Mouse (Mus musculus) G1E-ER4 (cell line): Measurements from ENCODE around the gene Trim65. TPM values are rescaled to one million over a fixed set of nuclear protein-coding genes. Genes with fewer than 3 reads are reported as not detected.

Experiments
- GATA1 ChIP-seq: IDR thresholded peaks from one replicate; pipeline ENCODE4 v1.8.0; 2012; ENCODE audit warnings: low read length, inconsistent platforms
- polyA plus RNA-seq: library from polyadenylated mRNA; stranded (reverse); fragments of >175 nt; gene quantifications from 2 replicates; pipeline ENCODE4 v1.2.3, GENCODE M21; 2012

The Trim65 gene
- polyA plus RNA-seq: not detected in 2 replicates

DNA sequence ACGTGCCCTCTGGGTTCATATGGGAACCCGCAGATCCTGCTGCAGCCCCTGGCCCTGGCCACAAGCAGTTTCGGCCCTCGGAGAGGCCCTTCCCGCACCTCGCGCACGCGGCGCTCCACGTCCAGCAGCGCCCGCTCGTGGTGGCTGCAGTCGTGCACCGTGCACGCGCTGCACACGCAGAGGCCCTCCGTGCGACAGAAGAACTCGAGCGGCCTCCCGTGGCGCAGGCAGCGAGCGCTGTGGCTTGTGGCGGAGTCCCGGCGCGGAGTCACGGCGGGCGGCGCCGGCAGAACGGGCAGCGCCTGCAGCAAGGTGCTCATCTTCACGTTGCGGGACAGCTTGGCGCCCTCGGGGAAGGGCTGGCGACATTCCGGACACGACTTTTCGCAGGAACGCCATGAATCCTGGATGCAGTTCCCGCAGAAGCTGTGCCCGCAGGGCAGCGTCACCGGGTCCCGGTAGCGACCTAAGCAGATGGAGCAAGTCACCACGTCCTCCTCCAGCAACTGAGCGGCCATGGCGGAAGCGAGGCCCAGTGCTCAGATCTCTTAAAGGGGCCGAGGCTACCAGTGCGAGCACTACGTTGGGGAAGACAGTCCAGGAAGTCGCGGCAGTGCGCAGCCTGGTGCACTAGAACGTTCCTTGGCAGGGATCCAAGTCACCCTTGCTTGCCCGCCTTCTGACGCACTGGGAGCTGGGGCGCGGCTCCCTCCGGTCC is at the start of gene Trim65:
Gene Trim65 (minus strand): TSS at position 641 of the 718 bp plus-strand sequence.
- TF ChIP-seq GATA1: no peak

DNA sequence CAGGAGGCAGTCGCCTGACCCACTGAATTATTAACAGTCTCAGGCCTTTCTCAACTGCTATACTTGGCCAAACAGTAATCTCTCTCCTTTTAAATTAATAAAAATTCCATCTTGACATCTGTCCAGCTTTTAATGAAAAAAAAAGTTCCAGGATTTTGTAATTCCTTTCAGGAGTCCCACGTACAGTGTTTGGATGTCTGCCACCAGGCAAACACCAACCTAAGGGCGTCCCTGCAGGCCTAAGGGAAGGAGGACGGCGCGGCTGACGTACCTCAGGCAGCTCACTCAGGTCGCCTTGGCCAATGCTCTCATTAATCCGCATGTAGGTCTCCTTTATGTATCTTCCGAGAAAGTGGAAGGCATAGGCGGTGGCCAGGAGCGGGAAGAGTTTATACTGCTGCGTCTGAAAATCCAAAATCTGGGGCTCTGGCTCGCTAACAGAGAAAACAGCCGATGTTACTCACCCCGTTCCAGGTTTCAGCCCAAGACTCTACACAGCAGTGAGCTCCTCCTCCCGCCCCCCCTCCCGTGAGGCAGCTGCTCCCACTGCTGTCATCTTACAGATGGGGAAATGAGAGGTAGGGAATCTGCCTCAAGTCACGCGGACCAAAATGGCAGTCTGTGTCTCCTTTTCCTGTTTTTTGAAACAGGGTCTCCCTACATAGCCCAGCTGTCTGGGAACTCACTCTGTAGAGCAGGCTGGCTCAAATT is 47.6 kb upstream of the Trim65 start:
- TF ChIP-seq GATA1: no peak

DNA sequence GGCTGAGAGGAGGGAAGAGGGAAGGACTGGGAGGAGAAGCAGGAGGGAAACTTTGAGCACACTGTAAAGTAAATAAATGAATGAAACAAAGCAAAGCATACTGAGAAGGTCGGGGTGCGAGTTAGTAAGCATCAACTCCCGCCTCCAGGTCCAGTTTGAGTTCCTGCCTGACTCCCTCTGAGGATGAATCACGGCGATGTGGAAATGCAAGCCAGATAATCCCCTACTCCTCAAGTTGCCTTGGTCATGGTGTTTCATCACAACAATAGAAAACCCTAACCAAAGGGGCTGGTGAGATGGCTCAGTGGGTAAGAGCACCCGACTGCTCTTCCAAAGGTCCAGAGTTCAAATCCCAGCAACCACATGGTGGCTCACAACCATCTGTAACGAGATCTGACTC is 45.1 kb upstream of the Trim65 start:
- TF ChIP-seq GATA1: no peak

DNA sequence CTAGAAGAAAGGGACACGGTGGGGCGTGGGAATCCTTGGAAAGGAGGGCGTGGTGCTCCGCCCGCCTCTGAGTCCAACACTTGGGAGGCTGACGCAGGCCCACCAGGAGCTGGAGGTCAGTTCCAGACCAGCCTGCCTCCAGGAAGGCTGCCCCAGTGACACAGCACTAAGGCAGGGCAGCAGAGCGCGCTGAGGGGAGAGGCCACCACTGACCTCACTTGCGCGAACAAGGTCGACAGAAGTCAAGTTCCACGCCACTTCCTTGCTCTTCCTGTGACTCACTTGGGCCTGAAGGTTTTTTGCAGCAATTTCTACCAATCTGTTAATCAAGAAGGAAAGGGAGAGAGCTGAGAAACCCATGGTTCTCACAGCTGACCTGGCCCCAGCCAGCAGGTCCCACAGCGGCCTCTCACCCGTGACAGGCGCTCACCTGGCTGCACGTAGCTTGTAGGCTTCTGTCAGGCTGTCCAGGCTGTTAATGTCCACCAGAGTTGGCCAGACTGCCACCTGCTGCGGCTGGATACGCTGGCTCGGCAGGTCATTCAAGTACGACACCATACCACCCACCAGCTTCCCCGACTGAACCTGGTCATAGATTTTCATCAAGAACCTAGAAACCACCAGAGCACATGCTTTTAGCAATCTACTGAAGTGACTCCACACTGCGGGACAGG is 44.0 kb upstream of the Trim65 start:
- TF ChIP-seq GATA1: no peak

DNA sequence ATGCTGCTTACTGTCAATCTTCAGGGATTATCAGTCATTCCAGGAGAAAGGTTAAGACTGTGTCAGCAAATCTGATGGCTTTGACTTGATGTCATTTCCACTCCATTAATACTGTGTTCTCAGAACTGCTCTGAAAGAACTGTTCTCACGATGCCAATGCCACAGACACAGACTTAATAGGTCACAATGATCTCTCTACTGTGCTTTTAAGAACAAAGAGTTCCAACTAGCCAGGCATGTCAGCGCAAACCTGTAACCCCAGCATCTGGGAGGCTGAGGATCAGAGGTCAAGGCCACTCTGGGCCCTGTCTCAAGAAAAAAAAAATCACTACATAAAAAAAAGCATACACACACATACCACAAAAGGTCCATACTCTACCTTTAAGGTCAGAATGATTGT is 41.0 kb upstream of the Trim65 start:
- no peak for TF ChIP-seq GATA1

DNA sequence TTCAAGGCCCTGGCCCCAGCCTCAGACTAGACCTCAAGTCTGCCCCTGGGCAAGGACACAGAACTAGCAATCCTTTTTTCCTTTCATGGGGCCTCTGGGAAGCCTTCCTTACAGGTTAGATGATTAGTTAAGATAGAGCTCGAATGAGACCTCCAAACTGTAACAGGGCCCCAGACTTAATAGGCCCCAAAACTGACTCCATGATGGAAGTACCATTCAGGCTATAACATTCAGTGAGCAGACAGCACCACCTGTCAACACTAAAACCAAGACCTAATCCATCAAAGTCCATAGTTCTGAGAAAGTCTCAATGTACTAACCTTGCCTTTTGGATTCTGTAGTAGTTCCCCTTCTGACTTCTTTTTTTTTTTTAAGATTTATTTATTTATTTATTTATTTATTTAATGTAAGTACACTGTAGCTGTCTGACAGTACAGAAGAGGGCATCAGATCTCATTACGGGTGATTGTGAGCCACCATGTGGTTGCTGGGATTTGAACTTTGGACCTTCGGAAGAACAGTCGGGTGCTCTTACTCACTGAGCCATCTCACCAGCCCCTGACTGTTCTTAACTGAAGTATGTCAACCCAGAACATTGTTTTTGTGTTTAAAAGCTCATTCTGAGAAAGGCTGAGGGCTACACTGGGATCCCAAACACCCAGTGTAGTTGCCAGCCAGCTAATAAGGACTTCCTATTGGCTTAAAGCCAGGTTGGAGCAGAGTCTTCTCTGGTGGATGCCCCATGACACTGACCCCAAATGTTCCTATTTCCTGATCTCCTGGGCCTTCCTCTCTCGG is 39.3 kb upstream of the Trim65 start:
- no peak for TF ChIP-seq GATA1

DNA sequence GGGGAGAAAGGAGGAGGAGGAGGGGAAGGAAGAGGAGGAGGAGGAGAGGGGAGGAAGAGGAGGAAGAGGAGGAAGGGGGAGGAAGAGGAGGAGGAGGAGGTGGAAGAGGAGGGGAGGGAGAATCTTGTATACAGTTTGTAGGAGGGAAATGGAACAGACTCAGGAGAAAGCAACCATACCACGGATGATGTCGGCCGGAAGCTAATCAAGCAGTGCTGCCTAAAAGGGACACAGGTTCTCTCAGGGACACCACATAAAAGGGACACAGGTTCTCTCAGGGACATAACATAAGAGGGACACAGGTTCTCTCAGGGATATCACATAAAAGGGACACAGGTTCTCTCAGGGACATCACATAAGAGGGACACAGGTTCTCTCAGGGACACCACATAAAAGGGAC is 38.3 kb upstream of the Trim65 start:
- no peak for TF ChIP-seq GATA1

DNA sequence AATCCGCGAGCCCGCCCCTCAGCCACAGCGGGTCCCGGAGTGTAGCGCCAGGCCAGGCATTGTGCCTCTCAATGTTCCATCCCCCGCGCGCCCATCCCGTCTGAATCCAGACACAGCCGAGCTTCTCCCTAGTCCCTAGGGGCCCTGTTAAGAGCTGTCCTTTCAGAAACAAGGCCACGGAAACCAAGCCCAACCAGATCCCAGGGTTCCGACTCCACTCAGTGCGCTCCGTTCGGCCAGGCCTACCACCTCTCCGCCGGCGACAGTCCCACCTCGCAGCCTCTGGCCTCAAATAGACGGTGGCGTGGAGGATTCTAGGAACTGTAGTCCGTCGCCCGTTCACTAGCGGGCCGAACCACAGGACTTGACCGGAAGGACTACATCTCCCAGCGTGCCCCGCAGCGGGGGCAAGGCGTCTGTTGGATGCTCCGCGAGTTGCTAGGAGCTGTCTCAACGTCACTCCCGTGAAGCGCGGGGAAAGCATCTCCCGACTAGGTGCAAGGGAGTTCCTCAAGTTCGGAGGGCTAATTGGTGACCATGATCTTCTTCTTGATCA is 37.0 kb upstream of the Trim65 start, which contains the start of gene Fbf1:
Gene Fbf1 (minus strand): TSS at position 283 of the 556 bp plus-strand sequence.
- TF ChIP-seq GATA1: no peak

DNA sequence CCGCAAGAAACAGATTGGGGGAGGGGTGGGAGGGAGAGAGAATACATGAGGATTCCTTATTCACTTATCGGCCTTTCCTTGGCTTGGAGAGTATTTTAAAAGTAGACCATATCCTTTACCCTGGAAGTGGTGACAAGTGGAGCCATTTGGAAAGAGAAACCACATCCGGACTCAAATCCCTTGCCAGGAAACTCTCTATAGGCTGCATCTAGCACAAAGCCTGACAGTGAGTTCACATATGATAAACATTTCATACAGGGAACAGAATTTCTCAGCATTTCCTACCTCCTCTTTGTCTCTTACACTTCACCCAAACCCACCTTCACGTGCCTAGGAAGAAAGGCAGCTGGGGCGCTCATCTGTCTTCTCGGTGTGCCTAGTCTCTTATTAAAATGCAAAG is 36.3 kb upstream of the Trim65 start:
- no peak for TF ChIP-seq GATA1

DNA sequence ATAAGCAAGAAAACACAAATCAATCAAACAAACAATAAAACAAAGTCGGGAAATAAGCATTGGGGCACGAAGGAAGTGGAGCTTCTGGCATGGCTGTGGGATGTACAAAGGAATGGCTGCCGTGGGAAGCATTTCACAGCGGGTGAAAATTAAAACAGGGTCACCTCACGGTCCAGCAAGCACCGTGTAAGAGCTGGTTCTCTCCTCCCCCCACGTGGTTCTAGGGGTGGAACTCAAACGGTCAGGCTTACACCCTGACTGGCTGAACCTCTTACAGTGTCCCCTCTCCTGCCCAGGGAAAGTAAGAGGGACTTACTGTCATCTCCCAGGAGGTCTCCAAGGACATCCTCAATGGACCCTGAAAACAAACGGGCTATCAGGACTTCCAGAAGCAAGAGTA is 32.1 kb upstream of the Trim65 start:
- TF ChIP-seq GATA1: no peak

DNA sequence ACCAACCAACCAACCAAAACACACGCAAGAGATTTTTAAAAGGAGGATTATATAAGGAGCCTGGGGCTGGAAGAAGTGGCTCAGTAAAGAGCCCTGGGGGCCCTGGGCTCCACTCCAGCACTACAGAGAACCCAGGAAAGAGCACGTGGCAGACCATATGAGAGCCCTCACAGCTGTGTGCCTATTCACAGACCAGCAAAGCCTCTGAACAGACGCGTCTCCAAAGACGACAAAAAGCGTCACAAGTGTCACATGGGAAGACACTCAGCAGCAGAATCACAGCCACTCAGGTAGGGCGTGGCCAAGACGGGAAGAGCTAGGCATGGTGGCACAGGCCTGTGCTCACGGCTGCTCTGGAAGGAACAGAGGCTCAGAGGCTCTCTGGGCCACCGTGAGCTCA is 31.2 kb upstream of the Trim65 start:
- TF ChIP-seq GATA1: no peak

DNA sequence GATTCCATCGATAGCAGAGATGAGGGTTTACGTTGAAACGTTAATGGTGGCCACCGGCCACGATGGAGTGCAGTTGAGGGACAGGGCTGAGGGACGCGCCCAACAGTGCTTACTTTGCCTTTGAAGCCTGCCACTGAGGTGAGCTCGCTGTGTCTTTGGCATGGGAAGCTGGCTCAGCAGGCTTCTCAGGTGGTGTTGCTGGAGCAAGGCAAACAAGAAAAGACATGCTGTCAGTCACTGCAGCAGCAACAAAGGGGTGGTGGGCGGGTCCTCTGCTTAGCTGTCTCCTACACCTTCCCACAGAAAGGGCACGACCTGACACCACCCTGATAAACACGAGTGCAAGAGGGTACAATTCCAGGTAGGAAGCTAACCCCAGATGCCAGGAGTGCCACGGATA is 30.4 kb upstream of the Trim65 start:
- TF ChIP-seq GATA1: no peak

DNA sequence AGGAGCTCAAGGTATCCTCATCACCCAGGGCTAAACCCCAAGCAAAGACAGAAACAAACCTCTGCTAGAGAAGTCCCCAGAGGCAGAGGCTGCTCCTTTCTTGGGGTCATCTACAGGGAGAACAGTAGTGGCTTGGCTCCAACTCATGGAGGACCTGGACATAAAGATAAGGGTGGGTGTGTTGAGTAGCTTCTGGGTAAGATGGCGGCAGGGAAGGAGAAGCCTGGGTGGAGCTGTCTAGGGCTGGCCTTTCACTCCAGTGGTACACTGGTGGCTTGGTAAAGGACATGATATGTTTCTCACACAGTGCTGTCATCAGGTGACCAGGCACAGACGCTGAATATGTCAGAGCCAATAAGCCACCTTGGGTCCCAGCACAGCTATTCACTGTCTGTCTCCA is 20.0 kb upstream of the Trim65 start:
- no peak for TF ChIP-seq GATA1

DNA sequence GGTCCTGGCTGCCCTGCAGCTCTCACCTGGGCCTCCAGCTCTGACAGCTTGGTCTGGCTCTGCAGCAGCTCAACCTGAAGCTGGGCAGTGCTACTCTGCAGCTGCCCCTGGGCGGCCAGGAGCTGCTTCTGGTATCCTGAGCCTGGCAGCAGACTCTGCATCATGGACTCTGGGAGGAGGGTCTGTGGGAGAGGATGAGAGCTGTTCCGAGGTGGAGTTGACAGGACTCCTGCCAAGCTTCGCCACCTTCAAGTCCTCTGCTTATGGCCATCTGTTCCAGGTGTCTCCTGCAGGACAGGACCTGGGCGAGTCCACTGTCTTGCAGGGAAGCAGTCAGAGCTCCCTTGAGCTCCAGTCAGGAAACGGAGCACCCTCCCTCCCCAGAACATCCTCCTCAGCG is 18.4 kb upstream of the Trim65 start:
- no peak for TF ChIP-seq GATA1

DNA sequence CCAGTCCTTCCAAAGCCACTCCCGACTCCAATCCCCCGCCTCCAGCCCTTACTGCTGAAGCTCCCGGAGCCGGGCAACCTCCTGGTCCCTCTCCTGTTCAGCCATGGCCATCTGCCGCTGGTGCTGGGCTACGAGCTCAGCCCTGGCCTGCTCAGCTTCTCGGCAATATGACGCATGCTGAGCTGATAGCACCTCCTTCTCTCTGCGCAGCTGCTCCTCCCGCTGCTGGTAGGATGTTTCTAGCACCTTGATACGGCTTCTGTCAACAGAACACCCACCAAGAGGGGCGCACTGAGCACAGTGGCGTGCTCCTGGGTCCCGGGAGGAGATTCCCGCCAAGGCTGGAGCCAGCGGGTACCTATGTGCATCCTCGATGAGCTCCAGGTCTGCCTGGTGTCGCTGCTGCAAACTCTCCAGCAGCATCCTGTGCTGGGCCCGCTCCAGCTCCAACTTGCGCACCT is 17.9 kb upstream of the Trim65 start:
- no peak for TF ChIP-seq GATA1

DNA sequence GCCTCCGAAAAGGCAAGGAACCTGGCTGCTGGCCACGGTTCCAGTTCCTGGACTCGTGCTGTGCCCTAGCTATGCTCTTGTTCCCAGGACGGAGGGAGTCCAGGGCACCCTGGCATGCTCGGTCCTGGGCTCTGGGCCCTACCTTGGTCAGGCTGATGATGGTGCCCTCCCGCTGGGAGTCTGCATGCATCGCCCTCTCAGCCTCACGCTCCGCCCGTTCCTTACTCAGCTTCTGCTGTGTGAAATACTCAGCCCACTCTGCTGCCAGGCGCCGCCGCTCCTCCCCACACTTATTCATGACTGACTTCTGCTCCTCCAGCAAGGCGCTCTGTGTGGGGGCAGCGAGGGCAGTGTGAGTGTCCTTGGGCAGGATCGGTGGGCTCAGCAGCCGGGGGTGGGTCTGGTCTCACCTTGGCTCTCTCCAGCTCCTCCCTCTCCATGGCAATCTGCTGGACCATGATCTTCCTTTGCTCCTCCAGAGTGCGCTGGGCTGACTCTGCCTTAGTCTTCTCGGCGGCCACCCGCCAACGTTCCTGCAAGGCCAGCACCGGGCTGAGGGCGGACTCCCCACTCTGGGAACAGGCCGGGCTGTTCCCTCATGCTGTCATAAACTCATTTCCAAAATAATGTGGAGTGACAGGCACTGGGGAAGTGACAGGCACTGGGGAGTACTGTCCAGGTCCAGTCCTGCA is 15.5 kb upstream of the Trim65 start:
- no peak for TF ChIP-seq GATA1
